In the genomic region with DNA sequence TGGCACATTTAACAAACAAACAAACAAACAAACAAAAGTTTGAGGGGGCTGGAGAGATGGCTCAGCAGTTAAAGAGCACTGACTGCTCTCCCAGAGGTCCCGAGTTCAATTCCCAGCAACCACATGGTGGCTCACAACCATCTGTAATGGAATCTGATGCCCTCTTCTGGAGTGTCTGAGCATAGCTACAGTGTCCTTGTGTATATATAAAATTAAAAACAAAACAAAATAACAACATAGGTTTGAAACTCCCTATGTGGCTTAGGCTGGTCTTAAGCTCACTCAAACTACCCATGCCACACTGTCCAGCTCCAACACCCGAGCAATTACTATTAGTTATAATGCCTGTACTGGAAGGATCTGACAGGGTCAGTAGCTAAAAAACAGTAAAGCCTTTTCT, we compare ENCODE assay signal across 9 mouse cellular contexts. TPM values are rescaled to one million over a fixed set of nuclear protein-coding genes. Genes with fewer than 3 reads are reported as not detected.
DNase-seq lines count a peak whose midpoint lies in the region; ATAC-seq and TF ChIP-seq lines count a peak whose summit lies in the region.
"Had no signal": no experiment of that assay in that cellular context is flagged by ENCODE, and none has a peak within 500 bp of the region (broad histone marks: within the 10 kb centered on the region; RNA-seq: fewer than 3 reads in every experiment).

No protein-coding gene starts in this region.

- WGBS in heart, embryonic 15.5 days, result 84% methylated on average over 2 of the region's 2 CpGs
- 90% methylated on average over 2 of the region's 2 CpGs for WGBS in hindbrain, embryonic 13.5 days
- WGBS in midbrain, embryonic 13.5 days, result 87% methylated on average over 2 of the region's 2 CpGs

- intact Hi-C loops in heart, postnatal 10 days (cut with DNase I), result loop anchor here (2.0 kb wide), 1 partner anchor 180 kb away; no protein-coding TSS in a partner anchor

- H3K4me1 ChIP-seq in heart, embryonic 15.5 days (replicated peaks), result peaks cover 12% of the 10 kb centered on the region
- H3K4me1 ChIP-seq in MEL (ENCODE audit: control insufficient read depth in 1 of 2, insufficient read depth in 2 of 2, low read length in 2 of 2), result peaks cover 0 to 2% of the 10 kb centered on the region in 2 experiments; a peak in 1 of 4 replicates
- H3K4me1 ChIP-seq in hindbrain, embryonic 13.5 days (replicated peaks), result peaks cover 23% of the 10 kb centered on the region
- peaks cover 19% of the 10 kb centered on the region for H3K4me1 ChIP-seq in midbrain, embryonic 13.5 days (replicated peaks)

- H3K4me3 ChIP-seq in heart, embryonic 15.5 days, result peak overlapping the region; percentile 68
- H3K4me3 ChIP-seq in MEL (ENCODE audit: control insufficient read depth in 1 of 2, insufficient read depth in 1 of 2, low read depth in 2 of 2, low read length in 2 of 2), result peak overlapping the region; percentile 69 to 78; a peak in 3 of 4 replicates
- peak overlapping the region; percentile 74 for H3K4me3 ChIP-seq in hindbrain, embryonic 13.5 days
- peak overlapping the region; percentile 85 for H3K4me3 ChIP-seq in midbrain, embryonic 13.5 days (replicated peaks)

- TF ChIP-seq POLR2A in MEL (IDR thresholded peaks at IDR 0.05; ENCODE audit: control insufficient read depth in 1 of 2, insufficient read depth in 1 of 2, low read depth in 1 of 2, low read length in 2 of 2, poor library complexity in 1 of 2), result no peak

- no peaks in the 10 kb centered on the region for H3K9me3 ChIP-seq in heart, embryonic 15.5 days (replicated peaks)
- H3K9me3 ChIP-seq in MEL (replicated peaks; ENCODE audit: insufficient read depth, low read length), result no peaks in the 10 kb centered on the region
- no peaks in the 10 kb centered on the region for H3K9me3 ChIP-seq in hindbrain, embryonic 13.5 days
- H3K9me3 ChIP-seq in midbrain, embryonic 13.5 days, result no peaks in the 10 kb centered on the region

- no peak for DNase-seq in heart, postnatal 10 days
- no peak for DNase-seq in MEL (ENCODE audit: low read depth, low spot score)
- no peak for DNase-seq in frontal cortex, adult 2 months (ENCODE audit: extremely low spot score in 1 of 2, low spot score in 1 of 2)
- DNase-seq in c-Kit-positive CD71-positive TER-119-positive erythroid progenitor cells, embryonic 14.5 days (ENCODE audit: low spot score), result no peak
- DNase-seq: left cerebral cortex, postnatal 4 days had no signal

- H3K79me2 ChIP-seq in MEL (ENCODE audit: control insufficient read depth, insufficient read depth, low read length, poor library complexity), result peaks cover 16% of the 10 kb centered on the region

- peak overlapping the region; percentile 72 for H3K4me2 ChIP-seq in heart, embryonic 15.5 days
- H3K4me2 ChIP-seq in hindbrain, embryonic 13.5 days, result peak overlapping the region; percentile 74
- peak overlapping the region; percentile 76 for H3K4me2 ChIP-seq in midbrain, embryonic 13.5 days (replicated peaks)

- no peak overlapping the region; the same call in 1 of the 2 replicates for H3K27ac ChIP-seq in heart, embryonic 15.5 days
- no peak overlapping the region for H3K27ac ChIP-seq in MEL (ENCODE audit: control insufficient read depth, low read depth, low read length)
- no peak overlapping the region for H3K27ac ChIP-seq in hindbrain, embryonic 13.5 days
- H3K27ac ChIP-seq in midbrain, embryonic 13.5 days, result no peak overlapping the region

- no peaks in the 10 kb centered on the region for H3K27me3 ChIP-seq in heart, embryonic 15.5 days
- H3K27me3 ChIP-seq in MEL (ENCODE audit: control insufficient read depth in 1 of 2, insufficient read depth in 2 of 2, low read length in 2 of 2), result no peaks in the 10 kb centered on the region
- H3K27me3 ChIP-seq in hindbrain, embryonic 13.5 days, result no peaks in the 10 kb centered on the region
- no peaks in the 10 kb centered on the region for H3K27me3 ChIP-seq in midbrain, embryonic 13.5 days

- peak overlapping the region; percentile 76 for H3K9ac ChIP-seq in heart, embryonic 15.5 days
- H3K9ac ChIP-seq in MEL (ENCODE audit: control insufficient read depth, low read depth, low read length, poor library complexity, severe bottlenecking), result peak overlapping the region; percentile 70
- peak overlapping the region; percentile 83 for H3K9ac ChIP-seq in hindbrain, embryonic 13.5 days
- H3K9ac ChIP-seq in midbrain, embryonic 13.5 days (replicated peaks), result peak overlapping the region; percentile 88; the same call in 1 of the 2 replicates

- ATAC-seq in heart, embryonic 15.5 days (replicated peaks; ENCODE audit: insufficient number of reproducible peaks, insufficient read depth, low FRiP score, low read depth), result no peak
- ATAC-seq in hindbrain, embryonic 13.5 days (ENCODE audit: low FRiP score), result no peak
- no peak for ATAC-seq in midbrain, embryonic 13.5 days
- no peak for ATAC-seq in cerebellum, adult (ENCODE audit: insufficient number of reproducible peaks, low FRiP score, low TSS enrichment)

- TF ChIP-seq RAD21 in MEL (IDR thresholded peaks at IDR 0.05; ENCODE audit: low read depth, low read length), result peak; percentile 5; the same call in 1 of the 2 replicates

- H3K36me3 ChIP-seq in heart, embryonic 15.5 days, result peaks cover 27% of the 10 kb centered on the region
- H3K36me3 ChIP-seq in MEL (ENCODE audit: control insufficient read depth in 1 of 2, insufficient read depth in 2 of 2, low read length in 2 of 2), result peaks cover 6 to 17% of the 10 kb centered on the region in 2 experiments
- peaks cover 27% of the 10 kb centered on the region for H3K36me3 ChIP-seq in hindbrain, embryonic 13.5 days
- peaks cover 20% of the 10 kb centered on the region for H3K36me3 ChIP-seq in midbrain, embryonic 13.5 days

- no peak for TF ChIP-seq EP300 in MEL (IDR thresholded peaks at IDR 0.05; ENCODE audit: low read depth in 1 of 2, low read length in 2 of 2)

- peak in 1 of 3 experiments; percentile 37; a peak in 2 of 6 replicates for TF ChIP-seq CTCF in MEL (IDR thresholded peaks at IDR 0.05 in 2 of 3, conservative IDR thresholded peaks at IDR 0.05 in 1 of 3; ENCODE audit: control insufficient read depth in 1 of 3, insufficient read depth in 1 of 3, low read depth in 2 of 3, low read length in 3 of 3, poor library complexity in 1 of 3, severe bottlenecking in 1 of 3)

TF ChIP-seq in MEL, 35 proteins besides CTCF, POLR2A, EP300 and RAD21 (continues in another document):
- TF ChIP-seq MYC (IDR thresholded peaks at IDR 0.05; ENCODE audit: low read depth, low read length), result peak; percentile 54; the same call in 1 of the 2 replicates
- no peak for TF ChIP-seq BHLHE40 (IDR thresholded peaks at IDR 0.05; ENCODE audit: borderline replicate concordance, low read depth, low read length)

RNA-seq across cellular contexts. Expression of gene Romo1, which starts 1.0 kb away (rescaled TPM):
- polyA plus RNA-seq in heart, embryonic 15.5 days (2015; fragmentation: Nextera tagmentation; extraction: Ambion mirVana), result 324 and 427 TPM in 2 replicates
- total RNA-seq in heart, postnatal 10 days (2021), result 100 to 1,000 TPM; 316 to 323 TPM
- 392 and 402 TPM in 2 replicates for total RNA-seq in MEL (2012; rRNA removed)
- polyA plus RNA-seq in MEL (2012; ENCODE audit: insufficient read depth in 1 of 2, insufficient read length in 2 of 2, low read depth in 1 of 2, low replicate concordance in 2 of 2, missing spikeins in 1 of 2), result 100 to 1,000 TPM in 1 of 2 experiments, not detected in 1; 554 TPM
- polyA plus RNA-seq in hindbrain, embryonic 13.5 days (2015; fragmentation: Nextera tagmentation; extraction: Ambion mirVana), result 443 and 462 TPM in 2 replicates
- 434 and 435 TPM in 2 replicates for polyA plus RNA-seq in midbrain, embryonic 13.5 days (2015; fragmentation: Nextera tagmentation; extraction: Ambion mirVana)
- polyA plus RNA-seq in frontal cortex, adult 2 months (2012; rRNA removed), result 272 and 376 TPM in 2 replicates

RNA-seq across cellular contexts. Expression of gene Nfs1, which starts 1.2 kb away (rescaled TPM):
- 58.2 and 63.4 TPM in 2 replicates for polyA plus RNA-seq in heart, embryonic 15.5 days (2015; fragmentation: Nextera tagmentation; extraction: Ambion mirVana)
- total RNA-seq in heart, postnatal 10 days (2021), result 10 to 100 TPM; 59.7 to 60.7 TPM
- total RNA-seq in MEL (2012; rRNA removed), result 79.6 and 83.9 TPM in 2 replicates
- 10 to 100 TPM in 1 of 2 experiments, not detected in 1; 64.5 TPM for polyA plus RNA-seq in MEL (2012; ENCODE audit: insufficient read depth in 1 of 2, insufficient read length in 2 of 2, low read depth in 1 of 2, low replicate concordance in 2 of 2, missing spikeins in 1 of 2)
- polyA plus RNA-seq in hindbrain, embryonic 13.5 days (2015; fragmentation: Nextera tagmentation; extraction: Ambion mirVana), result 30.0 and 35.7 TPM in 2 replicates
- 29.5 and 29.8 TPM in 2 replicates for polyA plus RNA-seq in midbrain, embryonic 13.5 days (2015; fragmentation: Nextera tagmentation; extraction: Ambion mirVana)
- polyA plus RNA-seq in frontal cortex, adult 2 months (2012; rRNA removed), result 55.0 and 56.2 TPM in 2 replicates

RNA-seq across cellular contexts. Expression of gene Gm28036, which starts 15.9 kb away (rescaled TPM):
- polyA plus RNA-seq in heart, embryonic 15.5 days (2015; fragmentation: Nextera tagmentation; extraction: Ambion mirVana), result 10.5 and 11.6 TPM in 2 replicates
- total RNA-seq in heart, postnatal 10 days (2021), result 10 to 100 TPM; 19.7 to 19.8 TPM
- total RNA-seq in MEL (2012; rRNA removed), result 27.6 and 32.3 TPM in 2 replicates
- 10 to 100 TPM in 1 of 2 experiments, not detected in 1; 20.4 TPM for polyA plus RNA-seq in MEL (2012; ENCODE audit: insufficient read depth in 1 of 2, insufficient read length in 2 of 2, low read depth in 1 of 2, low replicate concordance in 2 of 2, missing spikeins in 1 of 2)
- polyA plus RNA-seq in hindbrain, embryonic 13.5 days (2015; fragmentation: Nextera tagmentation; extraction: Ambion mirVana), result 21.6 and 24.1 TPM in 2 replicates
- 23.0 and 28.4 TPM in 2 replicates for polyA plus RNA-seq in midbrain, embryonic 13.5 days (2015; fragmentation: Nextera tagmentation; extraction: Ambion mirVana)
- polyA plus RNA-seq in frontal cortex, adult 2 months (2012; rRNA removed), result 4.3 and 5.5 TPM in 2 replicates

RNA-seq across cellular contexts. Expression of gene Rbm12, which starts 31.0 kb away (rescaled TPM):
- polyA plus RNA-seq in heart, embryonic 15.5 days (2015; fragmentation: Nextera tagmentation; extraction: Ambion mirVana), result 14.0 and 18.1 TPM in 2 replicates
- 10 to 100 TPM; 31.5 to 33.5 TPM for total RNA-seq in heart, postnatal 10 days (2021)
- 13.4 and 15.3 TPM in 2 replicates for total RNA-seq in MEL (2012; rRNA removed)
- polyA plus RNA-seq in MEL (2012; ENCODE audit: insufficient read depth in 1 of 2, insufficient read length in 2 of 2, low read depth in 1 of 2, low replicate concordance in 2 of 2, missing spikeins in 1 of 2), result 10 to 100 TPM; 28.8 to 42.5 TPM
- 27.9 and 29.1 TPM in 2 replicates for polyA plus RNA-seq in hindbrain, embryonic 13.5 days (2015; fragmentation: Nextera tagmentation; extraction: Ambion mirVana)
- polyA plus RNA-seq in midbrain, embryonic 13.5 days (2015; fragmentation: Nextera tagmentation; extraction: Ambion mirVana), result 33.3 and 33.9 TPM in 2 replicates
- polyA plus RNA-seq in frontal cortex, adult 2 months (2012; rRNA removed), result 11.2 and 11.6 TPM in 2 replicates

RNA-seq across cellular contexts. Expression of gene Cpne1, which starts 31.1 kb away (rescaled TPM):
- polyA plus RNA-seq in heart, embryonic 15.5 days (2015; fragmentation: Nextera tagmentation; extraction: Ambion mirVana), result 22.7 and 30.1 TPM in 2 replicates
- total RNA-seq in heart, postnatal 10 days (2021), result 10 to 100 TPM; 23.0 to 23.3 TPM
- 22.5 and 32.0 TPM in 2 replicates for total RNA-seq in MEL (2012; rRNA removed)
- polyA plus RNA-seq in MEL (2012; ENCODE audit: insufficient read depth in 1 of 2, insufficient read length in 2 of 2, low read depth in 1 of 2, low replicate concordance in 2 of 2, missing spikeins in 1 of 2), result 10 to 100 TPM in 1 of 2 experiments, not detected in 1; 52.8 TPM
- 32.0 and 34.6 TPM in 2 replicates for polyA plus RNA-seq in hindbrain, embryonic 13.5 days (2015; fragmentation: Nextera tagmentation; extraction: Ambion mirVana)
- polyA plus RNA-seq in midbrain, embryonic 13.5 days (2015; fragmentation: Nextera tagmentation; extraction: Ambion mirVana), result 34.2 and 36.4 TPM in 2 replicates
- polyA plus RNA-seq in frontal cortex, adult 2 months (2012; rRNA removed), result 54.7 and 55.7 TPM in 2 replicates
